Mouse (Mus musculus): ENCODE measurements around the gene Tpo.

The Tpo gene

DNA sequence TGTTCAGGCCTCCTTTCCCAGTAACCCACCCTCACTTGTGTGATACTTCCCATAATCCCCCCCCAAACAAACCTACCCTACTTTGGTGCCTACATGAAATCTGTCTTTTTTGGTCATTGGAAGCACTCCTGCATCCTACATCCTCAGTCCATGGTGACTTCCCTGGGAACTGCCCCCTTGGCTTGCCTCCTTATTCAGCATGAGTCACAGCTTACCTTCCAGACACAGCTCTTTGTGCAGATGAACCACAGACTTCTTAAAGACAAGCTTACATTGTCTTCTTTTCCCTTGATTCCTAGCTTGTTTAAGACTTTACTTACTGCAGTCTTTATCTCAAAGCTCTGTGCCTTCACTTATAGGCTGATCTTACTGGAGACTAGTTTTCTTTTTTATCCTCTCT is 112.0 kb downstream of the Tpo start:
- DNase-seq (ENCODE audit: extremely low spot score, low spot score) = no peak

- DNase-seq (ENCODE audit: extremely low spot score, low spot score) = no peak
Measured at GRCm38 (mm10) chr12:30017131-30017530, 115.3 kb downstream of the Tpo start.

GRCm38 (mm10) chr12:30015501-30015900 is 116.9 kb downstream of the Tpo start:
- no peak for DNase-seq (ENCODE audit: extremely low spot score, low spot score)

GRCm38 (mm10) chr12:30008741-30009140 is 123.7 kb downstream of the Tpo start:
- DNase-seq (ENCODE audit: extremely low spot score, low spot score) = no peak

- no peak for DNase-seq (ENCODE audit: extremely low spot score, low spot score)
Measured at GRCm38 (mm10) chr12:30006586-30006985, 125.8 kb downstream of the Tpo start.

All from neural tube, embryonic 10.5 days (tissue).